Mouse (Mus musculus): ENCODE data around the gene Fads2. TPM values are rescaled to one million over a fixed set of nuclear protein-coding genes. Genes with fewer than 3 reads are reported as not detected.

The Fads2 gene
- total RNA-seq, 2 experiments from 2014 or later: 164 to 182 TPM

DNA sequence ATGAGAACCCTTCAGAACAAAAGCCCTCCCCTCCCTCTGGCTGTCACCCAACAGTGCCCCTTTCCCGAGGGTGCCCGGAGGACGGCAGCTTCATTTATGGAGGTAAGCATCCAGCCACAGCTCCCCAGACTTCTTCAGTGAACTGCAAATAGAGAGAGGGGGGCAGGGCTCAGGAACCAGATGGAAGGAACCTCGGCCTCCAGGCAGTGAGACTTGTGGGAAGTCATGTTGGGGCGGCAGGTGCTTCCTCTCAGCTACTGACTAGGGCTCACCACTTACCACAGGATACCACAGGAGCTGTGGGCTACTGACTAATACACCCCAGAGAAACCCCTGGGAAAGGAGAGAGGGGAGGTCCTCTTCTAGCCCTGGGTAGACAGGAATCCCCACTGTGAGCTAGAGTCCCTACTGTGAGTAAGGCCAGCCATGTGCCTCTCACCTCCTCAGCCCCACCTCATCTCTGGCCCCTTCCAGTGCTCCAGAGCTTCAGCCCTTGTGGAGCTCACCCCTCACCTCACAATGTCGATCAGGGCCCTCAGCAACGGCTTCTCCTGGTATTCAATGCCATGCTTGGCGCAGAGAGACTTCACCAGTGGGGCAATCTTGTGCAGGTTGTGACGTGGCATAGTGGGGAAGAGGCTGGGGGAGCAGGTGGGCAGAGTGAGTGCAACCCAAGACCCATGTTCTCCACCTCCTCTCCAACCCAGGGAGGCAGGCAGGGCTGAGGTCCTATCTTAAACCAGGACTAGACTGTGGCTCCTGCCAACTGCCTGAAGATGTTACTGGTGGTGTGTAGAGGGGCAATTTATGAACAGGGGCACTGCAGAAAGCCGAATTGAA, 37.2 kb downstream of the Fads2 start:
- DNase-seq (ENCODE audit: extremely low spot score in 1 of 2, low spot score in 1 of 2): no peak

- no peak for DNase-seq (ENCODE audit: extremely low spot score in 1 of 2, low spot score in 1 of 2)
Measured at GRCm38 (mm10) chr19:10062862-10063261, 38.7 kb downstream of the Fads2 start.

GRCm38 (mm10) chr19:10062292-10062691, 39.3 kb downstream of the Fads2 start:
- DNase-seq (ENCODE audit: extremely low spot score in 1 of 2, low spot score in 1 of 2): no peak

DNA sequence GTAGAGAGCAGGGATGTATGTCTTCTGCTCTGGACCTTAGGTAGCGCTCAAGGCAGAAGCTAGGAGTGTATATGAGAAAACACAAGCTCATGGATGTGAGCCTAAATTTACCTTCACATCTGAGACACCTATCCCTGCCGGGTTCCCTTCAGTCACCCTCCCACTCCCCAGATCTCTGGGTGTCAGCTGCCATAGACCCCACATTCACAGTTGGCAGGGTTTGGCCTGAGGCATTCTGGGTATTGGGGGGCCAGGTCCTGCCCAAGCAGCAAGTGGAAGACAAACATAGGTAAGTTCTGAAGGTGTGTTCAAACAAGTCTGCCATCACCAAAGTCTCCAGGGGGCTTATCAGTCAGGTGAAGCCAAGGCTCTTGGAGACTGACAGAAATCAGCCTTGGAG, 39.9 kb downstream of the Fads2 start:
- no peak for DNase-seq (ENCODE audit: extremely low spot score in 1 of 2, low spot score in 1 of 2)

- no peak for DNase-seq (ENCODE audit: extremely low spot score in 1 of 2, low spot score in 1 of 2)
Measured at GRCm38 (mm10) chr19:10060783-10061590, 40.6 kb downstream of the Fads2 start.

DNA sequence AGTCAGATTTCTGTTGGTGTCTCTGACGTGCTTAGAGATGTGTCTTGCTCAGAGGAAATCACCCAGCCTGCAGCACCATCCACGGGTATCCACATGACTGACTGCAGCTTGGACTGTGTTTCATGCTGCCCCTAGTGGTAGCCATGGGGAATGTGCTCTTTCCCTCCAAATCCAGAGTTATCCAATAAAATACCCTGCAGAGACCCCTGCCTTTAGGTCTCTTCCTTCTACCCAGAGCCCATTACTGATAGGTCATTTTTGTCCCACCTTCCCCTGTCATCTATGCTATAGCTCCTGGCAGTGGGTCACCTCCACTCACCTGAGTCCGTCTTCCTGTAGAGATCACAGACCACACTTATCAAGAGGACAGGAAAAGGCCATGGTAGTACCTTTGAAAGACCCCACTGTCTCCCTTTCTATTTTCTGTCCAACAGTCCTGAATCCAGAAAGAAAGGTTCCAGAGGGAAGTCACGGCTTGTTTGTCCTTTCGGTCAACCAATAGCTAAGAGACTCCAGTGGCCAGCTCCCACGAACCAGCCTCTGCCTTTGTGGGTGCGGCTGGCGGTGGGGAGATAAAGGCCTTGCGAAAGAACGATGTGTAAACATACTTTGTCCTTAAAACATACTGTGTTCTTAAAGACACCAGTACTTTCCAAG, 41.5 kb downstream of the Fads2 start:
- DNase-seq (ENCODE audit: extremely low spot score in 1 of 2, low spot score in 1 of 2): no peak

DNA sequence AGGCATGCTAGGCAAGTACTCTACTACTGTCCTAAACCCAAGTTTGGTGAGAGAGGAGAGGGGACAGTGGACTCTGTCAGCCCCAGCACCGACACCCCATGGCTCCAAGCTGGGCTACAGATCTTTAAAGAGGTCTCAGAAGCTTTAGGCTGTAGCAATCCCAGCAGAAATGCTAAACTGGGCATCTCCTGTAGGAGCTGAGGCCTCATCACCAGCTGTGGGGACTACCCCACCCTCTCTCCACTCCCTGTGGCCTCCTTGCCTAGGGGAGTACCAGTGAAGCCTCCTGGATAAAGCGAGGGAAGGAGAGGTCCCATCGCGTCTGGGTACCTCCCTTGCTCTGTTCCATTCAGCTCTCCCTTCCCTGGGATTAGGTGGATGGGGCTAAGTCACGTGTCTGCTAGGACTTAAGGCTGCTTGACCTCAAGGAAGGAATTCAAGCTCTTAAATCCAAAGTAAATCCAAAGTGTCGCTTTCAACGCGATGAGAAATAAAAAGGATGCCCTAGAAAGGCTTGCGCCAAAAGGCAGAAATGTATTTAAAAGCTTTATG, 42.6 kb downstream of the Fads2 start:
- no peak for DNase-seq (ENCODE audit: extremely low spot score in 1 of 2, low spot score in 1 of 2)

DNA sequence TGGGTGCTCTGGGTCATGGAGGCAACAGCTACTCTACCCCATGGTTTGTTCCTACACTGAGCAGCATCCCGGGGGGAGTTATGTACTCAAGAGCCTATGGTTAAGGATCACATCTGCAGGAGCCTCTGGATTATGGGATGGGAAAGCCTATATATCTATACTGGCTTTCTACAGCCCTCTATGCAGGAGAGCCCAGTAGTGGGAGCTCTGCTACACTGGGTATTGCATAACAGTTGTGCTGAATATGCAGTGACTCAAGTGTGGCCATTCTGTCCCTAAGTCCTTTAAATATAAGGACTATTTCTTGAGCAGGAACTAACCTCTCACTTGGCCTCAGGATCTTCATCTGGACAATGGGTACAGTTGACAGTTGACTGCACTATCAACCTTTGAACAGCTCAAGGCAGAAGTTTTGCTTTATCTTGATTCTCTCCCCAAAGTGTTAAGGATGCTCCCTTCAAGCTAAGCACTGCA, 43.2 kb downstream of the Fads2 start:
- no peak for DNase-seq (ENCODE audit: extremely low spot score in 1 of 2, low spot score in 1 of 2)

DNA sequence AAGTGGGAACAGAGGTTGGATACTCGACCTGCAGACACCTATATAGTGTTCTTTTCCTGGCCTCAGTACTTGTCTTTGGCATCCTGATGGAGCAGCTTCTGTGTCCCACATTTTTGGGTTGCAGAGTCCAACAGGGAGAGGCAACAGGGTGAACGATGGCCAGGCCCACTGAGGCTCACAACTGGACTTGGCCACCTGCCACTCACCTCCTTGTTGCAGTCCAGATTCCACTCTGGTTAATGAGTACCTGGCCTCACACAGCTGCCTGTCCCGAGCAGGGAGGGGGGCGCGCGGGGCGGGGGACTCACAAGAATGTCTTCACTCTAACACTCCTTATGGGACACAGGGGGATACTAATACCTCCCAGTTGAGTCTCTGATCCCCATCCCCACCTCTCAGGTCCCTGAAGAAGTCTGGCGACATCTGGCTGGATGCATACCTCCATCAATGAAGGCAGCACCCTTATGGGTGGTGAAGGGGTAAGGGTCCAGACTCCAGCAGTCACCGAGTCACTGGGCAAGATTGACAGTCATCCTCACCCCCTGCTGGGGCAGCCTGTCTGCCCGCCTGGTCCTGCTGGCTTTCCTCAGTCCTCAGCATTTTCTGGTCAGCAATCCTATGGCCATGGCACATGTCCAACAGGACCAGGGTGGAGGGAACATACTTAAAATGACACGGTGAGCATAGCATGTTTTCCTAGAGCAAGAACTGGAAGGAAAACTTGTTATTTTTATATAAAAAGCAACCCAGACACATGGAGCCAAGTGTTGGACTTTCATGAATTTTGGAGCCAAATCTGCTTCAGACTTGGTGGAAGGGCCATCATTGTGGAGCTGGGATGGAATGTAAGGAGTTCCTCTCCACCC, 43.8 kb downstream of the Fads2 start:
- DNase-seq (ENCODE audit: extremely low spot score in 1 of 2, low spot score in 1 of 2): no peak

DNA sequence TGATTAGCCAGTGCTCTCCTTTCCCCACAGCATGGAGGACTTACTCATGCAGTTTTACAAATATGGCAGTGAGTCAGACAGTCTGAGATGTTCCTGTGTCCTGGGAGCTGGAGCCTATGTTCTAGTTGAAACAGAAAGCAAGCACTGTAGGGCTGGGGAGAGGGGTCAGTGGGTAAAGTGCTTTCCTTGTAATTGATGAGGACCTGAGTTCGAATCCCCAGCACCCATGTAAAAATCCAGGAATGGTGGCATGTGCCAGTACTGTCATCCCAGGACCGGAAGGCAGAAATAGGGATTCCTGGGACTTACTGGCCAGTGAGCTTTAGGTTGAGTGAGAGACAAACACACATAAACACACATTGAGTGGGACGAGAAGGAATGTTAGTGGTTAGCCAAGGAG, 44.9 kb downstream of the Fads2 start:
- no peak for DNase-seq (ENCODE audit: extremely low spot score in 1 of 2, low spot score in 1 of 2)

DNA sequence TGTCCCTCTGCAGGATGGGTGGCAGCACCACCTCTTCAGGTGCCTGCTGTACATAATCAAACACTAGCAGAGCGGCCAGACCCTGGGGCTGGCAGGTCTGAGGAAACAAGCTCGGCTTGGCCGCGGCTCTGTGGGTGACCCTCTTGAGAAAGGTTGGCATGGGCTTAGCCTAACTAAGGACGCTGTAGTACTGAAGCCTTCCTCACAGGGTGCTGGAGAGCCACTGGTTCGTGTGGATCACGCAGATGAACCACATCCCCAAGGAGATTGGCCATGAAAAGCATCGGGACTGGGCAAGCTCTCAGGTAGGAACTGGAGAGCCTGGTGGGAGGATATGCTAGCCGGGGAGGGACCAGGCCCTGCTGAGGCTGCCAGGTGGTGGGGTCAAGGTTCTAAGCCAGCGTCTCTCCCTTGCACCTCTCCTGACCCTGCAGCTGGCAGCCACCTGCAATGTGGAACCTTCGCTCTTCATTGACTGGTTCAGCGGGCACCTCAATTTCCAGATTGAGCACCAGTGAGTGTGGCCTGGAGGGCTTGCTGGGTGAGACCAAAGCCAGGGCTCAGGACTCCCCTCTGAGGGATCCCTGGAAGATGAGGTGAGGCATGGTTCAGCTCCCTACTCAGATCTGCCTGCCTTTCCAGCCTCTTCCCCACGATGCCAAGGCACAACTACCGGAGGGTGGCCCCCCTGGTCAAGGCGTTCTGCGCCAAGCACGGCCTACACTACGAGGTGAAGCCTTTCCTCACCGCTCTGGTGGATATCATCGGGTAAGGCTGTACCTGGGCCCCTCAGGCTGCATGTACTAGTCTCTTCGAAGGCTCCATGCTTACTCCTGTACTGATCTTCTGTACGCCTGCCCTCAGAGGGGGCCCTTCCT, 45.5 kb downstream of the Fads2 start:
- no peak for DNase-seq (ENCODE audit: extremely low spot score in 1 of 2, low spot score in 1 of 2)

DNA sequence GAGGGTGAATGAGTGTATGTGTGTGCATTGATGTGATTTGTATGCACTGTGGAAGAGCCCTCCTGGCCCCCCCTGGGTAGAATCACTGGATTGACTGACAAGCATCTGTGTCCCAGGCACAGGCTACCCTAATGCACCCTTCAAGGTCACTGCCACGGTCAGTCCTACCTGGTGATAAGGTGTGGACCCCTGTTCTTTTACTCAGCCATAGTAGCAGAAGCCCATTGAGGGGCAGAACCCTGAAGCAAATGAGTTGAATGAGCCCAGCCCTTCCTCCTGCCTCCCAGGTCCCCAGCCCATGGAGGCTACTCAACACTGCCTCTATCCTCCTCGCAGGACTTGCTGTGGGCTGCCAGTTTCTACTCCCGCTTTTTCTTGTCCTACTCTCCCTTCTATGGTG, 46.3 kb downstream of the Fads2 start:
- DNase-seq (ENCODE audit: extremely low spot score in 1 of 2, low spot score in 1 of 2): no peak

- no peak for DNase-seq (ENCODE audit: extremely low spot score in 1 of 2, low spot score in 1 of 2)
Measured at GRCm38 (mm10) chr19:10054361-10055075, 47.0 kb downstream of the Fads2 start.

DNA sequence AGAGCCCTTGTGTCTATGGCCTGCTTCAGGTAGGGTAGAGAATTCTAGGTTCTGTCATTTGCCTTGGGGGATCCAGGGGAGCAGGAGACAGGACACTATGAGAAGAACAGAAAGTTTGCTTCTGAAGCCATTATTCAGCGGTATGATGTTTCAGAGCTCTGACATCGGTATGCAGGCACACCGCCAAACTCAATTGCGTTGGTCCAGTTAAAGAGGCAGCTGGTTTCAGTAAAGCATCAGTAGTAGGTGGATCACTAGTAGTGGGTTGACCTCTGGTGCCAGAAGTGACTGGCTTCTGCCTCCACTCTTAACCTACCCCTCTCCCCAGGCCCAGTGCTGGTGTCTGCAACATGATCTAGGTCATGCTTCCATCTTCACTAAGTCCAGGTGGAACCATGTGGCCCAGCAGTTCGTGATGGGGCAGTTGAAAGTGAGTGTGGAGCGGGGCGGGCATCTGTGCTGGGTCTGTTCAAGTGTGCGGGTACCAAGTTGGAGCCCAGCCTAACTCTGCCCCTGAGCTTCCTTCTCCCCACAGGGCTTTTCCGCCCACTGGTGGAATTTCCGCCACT, 47.8 kb downstream of the Fads2 start:
- no peak for DNase-seq (ENCODE audit: extremely low spot score in 1 of 2, low spot score in 1 of 2)

DNA sequence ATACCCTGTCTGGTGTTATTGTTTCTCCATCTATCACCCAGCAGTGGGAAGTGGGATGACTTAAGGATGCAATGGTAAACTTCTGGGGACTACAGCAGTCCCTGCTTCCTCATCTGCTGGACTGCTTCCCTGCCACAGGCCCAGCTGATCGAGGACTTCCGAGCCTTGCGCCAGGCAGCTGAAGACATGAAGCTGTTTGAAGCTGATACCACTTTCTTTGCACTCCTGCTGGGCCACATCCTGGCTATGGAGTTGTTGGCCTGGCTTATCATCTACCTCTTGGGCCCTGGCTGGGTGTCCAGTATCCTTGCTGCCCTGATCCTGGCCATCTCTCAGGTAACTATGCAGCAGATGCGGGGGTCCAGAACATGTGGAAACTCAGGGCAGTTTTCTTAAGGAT, 48.8 kb downstream of the Fads2 start:
- no peak for DNase-seq (ENCODE audit: extremely low spot score in 1 of 2, low spot score in 1 of 2)

DNA sequence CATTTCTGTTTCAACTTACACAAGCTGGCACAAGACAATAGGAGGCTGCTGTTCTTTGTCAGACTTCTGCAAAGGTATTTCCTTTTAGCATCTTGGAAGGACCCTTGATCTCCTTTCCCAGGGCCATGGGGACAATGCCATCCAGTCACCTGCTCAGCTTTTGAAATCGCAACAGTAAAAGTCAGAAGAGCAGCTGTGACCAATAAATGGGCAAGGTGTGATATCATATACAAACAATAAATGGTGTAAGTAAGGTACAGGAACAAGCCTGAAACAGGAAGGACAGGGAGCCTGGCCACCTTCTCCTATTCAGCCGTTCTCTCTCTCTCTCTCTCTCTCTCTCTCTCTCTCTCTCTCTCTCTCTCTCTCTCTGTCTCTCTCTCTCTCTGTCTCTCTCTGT, 51.1 kb downstream of the Fads2 start:
- DNase-seq (ENCODE audit: extremely low spot score in 1 of 2, low spot score in 1 of 2): no peak

GRCm38 (mm10) chr19:10049533-10049932, 52.0 kb downstream of the Fads2 start:
- DNase-seq (ENCODE audit: extremely low spot score in 1 of 2, low spot score in 1 of 2): no peak

- no peak for DNase-seq (ENCODE audit: extremely low spot score in 1 of 2, low spot score in 1 of 2)
Measured at GRCm38 (mm10) chr19:10046983-10047382, 54.6 kb downstream of the Fads2 start.
